Mouse (Mus musculus) right cerebral cortex, postnatal 14 days (tissue): ENCODE measurements around the gene Ubl7.
"Not testable (repeated sequence)": the region's sequence is repeated elsewhere in the genome, so short reads cannot be mapped to it uniquely, and the experiment has no call there.

Experiments
- DNase-seq: peaks from one replicate; pipeline ENCODE4 v3.0.0; 2022

Gene Ubl7

GRCm38 (mm10) chr9:57910254-57911160, at the start of gene Ubl7:
Gene Ubl7 (plus strand): TSS chr9:57910979.
- peak; percentile 85 for DNase-seq

GRCm38 (mm10) chr9:57861951-57862471, 48.8 kb upstream of the Ubl7 start:
- peak; percentile 46 for DNase-seq

GRCm38 (mm10) chr9:57864336-57864735, 46.4 kb upstream of the Ubl7 start:
- no peak for DNase-seq

- no peak for DNase-seq
These were observed 44.2 kb upstream of the Ubl7 start for GRCm38 (mm10) chr9:57866530-57866929.

GRCm38 (mm10) chr9:57867236-57867635, 43.5 kb upstream of the Ubl7 start:
- DNase-seq, result peak; percentile 22

GRCm38 (mm10) chr9:57867880-57868279, 42.9 kb upstream of the Ubl7 start:
- DNase-seq, result no peak

GRCm38 (mm10) chr9:57868767-57869166, 42.0 kb upstream of the Ubl7 start:
- no peak for DNase-seq

GRCm38 (mm10) chr9:57870273-57870816, 40.4 kb upstream of the Ubl7 start:
- no peak for DNase-seq

GRCm38 (mm10) chr9:57874134-57874533, 36.6 kb upstream of the Ubl7 start:
- DNase-seq, result no peak

- no peak for DNase-seq
These were observed 35.8 kb upstream of the Ubl7 start for GRCm38 (mm10) chr9:57874994-57875393.

GRCm38 (mm10) chr9:57879213-57879612, 31.6 kb upstream of the Ubl7 start:
- no peak for DNase-seq

- DNase-seq, result no peak
These were observed 30.5 kb upstream of the Ubl7 start for GRCm38 (mm10) chr9:57880278-57880677.

GRCm38 (mm10) chr9:57881781-57882180, 29.0 kb upstream of the Ubl7 start:
- not testable (repeated sequence) for DNase-seq

GRCm38 (mm10) chr9:57883413-57883812, 27.4 kb upstream of the Ubl7 start:
- DNase-seq, result no peak

- DNase-seq, result no peak
These were observed 22.7 kb upstream of the Ubl7 start for GRCm38 (mm10) chr9:57888119-57888518.

- no peak for DNase-seq
These were observed 10.3 kb upstream of the Ubl7 start for GRCm38 (mm10) chr9:57900478-57900877.

GRCm38 (mm10) chr9:57901197-57901596, 9.6 kb upstream of the Ubl7 start:
- DNase-seq, result no peak

- DNase-seq, result no peak
These were observed 9.2 kb upstream of the Ubl7 start for GRCm38 (mm10) chr9:57901601-57902000.

- DNase-seq, result peak; percentile 21
These were observed 8.6 kb upstream of the Ubl7 start for GRCm38 (mm10) chr9:57902132-57902531.

- no peak for DNase-seq
These were observed 7.1 kb upstream of the Ubl7 start for GRCm38 (mm10) chr9:57903589-57904249.

GRCm38 (mm10) chr9:57904250-57904644, 6.5 kb upstream of the Ubl7 start:
- DNase-seq, result no peak

GRCm38 (mm10) chr9:57907206-57907605, 3.6 kb upstream of the Ubl7 start:
- DNase-seq, result no peak

- no peak for DNase-seq
These were observed 1.8 kb downstream of the Ubl7 start for GRCm38 (mm10) chr9:57912571-57912970.
